Mouse (Mus musculus) ovary, postnatal 36 days (tissue): ENCODE results near the gene Rcor1.

ENCODE experiments used
- DNase-seq: peaks from one replicate; pipeline ENCODE4 v3.0.0; 2022; ENCODE audit warnings: low spot score, mixed read lengths

Rcor1 gene

GRCm38 (mm10) chr12:111038976-111039612, at the start of gene Rcor1:
Rcor1 (plus strand) TSS chr12:111039351.
- peak; percentile 99 for DNase-seq

GRCm38 (mm10) chr12:110989409-110989808, 49.7 kb upstream of the Rcor1 start:
- no peak for DNase-seq

DNA sequence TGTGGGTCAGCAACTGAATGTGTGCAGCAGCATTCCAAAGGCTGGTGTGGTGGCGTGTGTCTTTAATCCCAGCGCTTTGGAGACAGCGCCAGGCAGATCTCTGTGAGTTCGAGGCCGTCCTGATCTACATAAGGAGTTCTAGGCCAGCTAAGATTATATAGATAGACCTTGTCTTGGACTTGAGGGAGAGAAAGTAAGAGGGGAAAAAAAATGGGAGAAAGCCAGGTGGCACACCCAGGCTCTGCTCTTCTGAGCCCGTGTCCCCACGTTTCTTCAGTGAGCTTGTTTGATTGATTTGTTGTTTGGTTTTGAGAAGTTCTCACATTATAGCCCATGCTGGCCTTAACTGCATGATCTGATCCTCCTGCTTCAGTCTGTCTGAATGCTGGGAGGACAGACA, 48.7 kb upstream of the Rcor1 start:
- DNase-seq: no peak

DNA sequence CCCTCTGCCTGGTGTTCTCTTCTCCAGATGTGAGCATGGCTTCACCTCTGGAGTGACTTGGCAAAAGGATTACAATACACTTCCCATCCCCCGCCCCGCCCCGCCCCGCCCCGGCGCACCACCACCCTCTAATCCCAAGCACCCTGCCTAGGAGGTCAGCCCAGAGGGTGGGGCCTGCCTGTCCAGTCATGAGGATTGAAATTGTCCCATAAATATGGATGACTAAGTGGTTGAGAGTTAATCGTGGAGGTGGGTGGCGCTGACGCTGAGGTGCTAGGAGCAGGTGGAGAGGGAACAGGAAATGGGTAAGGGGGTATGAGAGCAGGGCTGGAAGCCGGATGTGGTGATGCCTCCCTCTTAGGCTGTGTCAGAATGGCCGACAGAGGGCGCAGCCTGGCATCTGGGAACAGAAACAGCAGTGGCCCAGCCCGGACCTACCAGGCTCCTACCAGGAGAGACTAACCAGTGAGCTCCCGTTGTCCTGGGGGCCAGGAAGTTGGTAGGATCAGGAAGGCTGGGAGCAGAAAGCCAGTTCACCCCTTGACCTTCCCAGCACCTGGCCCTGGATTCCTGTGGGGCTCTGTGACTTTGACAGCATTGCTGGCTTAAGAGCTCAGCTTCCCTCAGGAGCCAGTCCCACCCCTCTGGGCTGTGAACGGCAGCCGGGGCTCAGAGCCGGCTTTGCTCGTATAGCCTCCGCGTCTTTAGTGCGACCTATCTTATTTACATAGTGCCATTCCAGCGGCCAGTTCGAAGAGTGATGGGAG, 47.6 kb upstream of the Rcor1 start:
- DNase-seq: peak; percentile 73

GRCm38 (mm10) chr12:110992128-110992553, 47.0 kb upstream of the Rcor1 start:
- peak; percentile 92 for DNase-seq

GRCm38 (mm10) chr12:110992771-110993170, 46.4 kb upstream of the Rcor1 start:
- no peak for DNase-seq

DNA sequence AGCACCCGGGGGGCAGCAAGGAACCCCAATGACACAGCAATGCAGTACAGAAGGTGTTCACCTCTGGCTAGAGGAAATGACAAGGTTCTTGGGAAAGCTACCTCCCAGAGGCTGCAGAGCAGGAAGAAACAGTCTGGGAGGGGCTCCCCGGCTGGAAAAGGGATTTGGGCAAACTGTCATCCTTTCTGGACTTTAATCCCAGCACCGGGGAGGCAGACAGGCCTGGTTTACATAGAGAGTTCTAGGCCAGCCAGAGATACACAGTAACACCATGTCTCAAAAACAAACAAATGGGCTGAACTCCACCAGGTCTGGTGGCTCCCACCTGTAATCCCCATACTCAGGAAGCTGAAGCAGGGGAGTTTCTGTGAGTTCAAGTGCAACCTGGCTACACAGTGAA, 45.9 kb upstream of the Rcor1 start:
- DNase-seq: no peak

DNA sequence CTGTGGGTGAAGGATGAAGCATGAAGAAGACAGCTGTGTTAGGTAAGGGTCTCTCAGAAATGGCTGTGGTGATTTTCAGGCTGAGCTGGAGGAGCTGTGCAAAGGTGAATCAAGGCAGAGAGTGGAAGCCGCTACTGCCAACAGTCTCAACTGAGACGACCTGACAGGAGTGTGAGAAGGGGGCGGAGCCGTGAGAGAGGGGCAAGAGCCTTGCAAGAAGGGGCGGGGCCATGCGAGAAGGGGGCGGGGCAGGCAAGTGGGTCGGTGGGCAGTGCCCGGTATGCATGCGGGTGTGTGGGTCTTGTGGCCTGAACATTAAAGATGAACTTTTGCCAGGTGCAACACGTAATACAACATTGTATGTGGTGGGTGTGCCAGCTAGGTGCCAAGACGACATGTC, 44.5 kb upstream of the Rcor1 start:
- DNase-seq: no peak

DNA sequence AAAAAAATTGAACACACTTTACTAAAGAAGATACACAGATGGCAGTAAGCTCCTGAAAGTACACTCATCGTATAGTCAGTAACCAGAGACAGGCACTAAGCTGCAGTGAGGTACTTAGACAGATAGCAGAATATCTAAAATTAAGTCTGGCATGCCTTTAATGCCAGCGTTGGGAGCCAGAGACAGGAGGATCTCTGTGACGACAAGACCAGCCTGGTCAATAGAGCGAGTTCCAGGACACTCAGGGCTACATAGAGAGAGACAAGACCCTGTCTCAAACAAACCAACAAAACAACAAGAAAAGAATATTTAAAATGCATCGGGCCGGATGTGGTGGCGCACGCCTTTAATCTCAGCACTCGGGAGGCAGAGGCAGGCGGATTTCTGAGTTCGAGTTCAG, 41.1 kb upstream of the Rcor1 start:
- DNase-seq: no peak

DNA sequence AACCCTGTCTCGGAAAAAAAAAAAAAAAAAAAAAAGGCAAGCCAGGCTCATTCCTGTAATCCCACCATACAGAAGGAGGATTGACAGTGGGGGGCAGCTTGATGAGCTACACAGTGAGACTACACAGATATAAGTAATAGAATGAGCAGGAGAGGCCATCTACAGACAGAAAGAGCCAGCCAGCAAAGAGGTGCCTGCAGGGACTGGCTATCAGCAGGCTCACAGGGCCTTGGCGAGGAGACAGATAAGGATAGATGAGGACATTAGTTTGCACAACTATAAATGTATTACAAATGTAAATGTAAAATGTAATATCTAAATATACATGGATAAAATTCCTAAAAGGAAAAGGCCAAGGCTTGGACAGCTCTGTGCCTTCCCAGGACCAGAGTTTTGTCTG, 39.3 kb upstream of the Rcor1 start:
- no peak for DNase-seq

DNA sequence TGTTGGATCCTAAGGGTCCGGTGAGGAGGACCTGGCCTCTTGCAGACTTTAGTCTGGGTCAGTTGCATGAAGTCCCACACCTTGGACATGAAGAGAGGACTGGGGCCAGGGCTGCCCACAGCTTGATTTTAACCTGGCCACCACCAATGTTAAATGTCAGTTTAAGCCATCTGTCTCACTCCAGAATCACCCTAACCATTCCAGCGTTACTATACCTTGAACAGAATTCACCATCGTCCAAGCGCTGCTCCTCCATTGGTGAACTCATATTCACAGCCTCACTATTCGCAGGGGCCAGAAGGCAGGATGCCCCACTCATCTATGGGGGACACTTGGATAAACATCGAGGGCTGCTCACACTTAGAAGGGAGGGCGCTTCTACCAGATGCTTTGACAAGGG, 38.2 kb upstream of the Rcor1 start:
- DNase-seq: no peak

DNA sequence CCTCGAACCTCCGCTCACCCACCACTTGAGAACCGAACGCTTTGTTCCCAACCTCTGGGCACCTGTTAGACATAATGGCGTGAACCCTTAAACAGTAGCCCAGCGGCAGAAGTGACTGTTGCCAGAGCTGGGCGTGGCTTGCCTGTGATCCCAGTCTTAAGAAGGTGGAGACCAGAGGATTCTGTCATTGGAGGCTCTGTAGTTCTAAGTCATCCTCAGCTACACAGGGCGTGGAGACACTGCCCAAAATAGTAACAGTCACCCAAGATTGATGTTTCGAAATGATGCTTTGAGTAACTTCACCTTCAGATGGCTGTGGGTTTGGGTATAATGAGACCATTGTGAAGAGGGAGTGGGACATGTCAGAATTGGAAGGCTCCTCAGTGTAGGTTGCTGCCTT, 35.0 kb upstream of the Rcor1 start:
- DNase-seq: no peak

DNA sequence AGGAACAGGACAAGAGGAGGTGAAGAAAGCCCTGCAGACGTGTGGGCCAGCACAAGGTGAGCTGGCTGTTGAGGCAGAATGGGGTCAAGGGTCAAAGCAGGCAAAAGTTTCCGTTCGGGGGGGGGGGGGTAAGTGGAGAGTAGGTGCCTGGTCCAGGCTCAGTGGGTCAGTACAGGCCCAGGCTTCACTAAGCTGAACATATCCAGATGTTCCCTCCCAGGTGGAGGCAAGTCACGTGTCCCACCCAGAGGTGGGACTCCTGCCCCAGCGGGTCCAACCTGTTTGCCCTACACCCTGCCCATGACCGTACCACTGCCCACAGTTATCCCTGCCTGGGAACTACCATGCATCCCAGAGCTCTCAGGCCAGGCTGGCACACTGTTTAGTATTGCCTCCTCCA, 33.3 kb upstream of the Rcor1 start:
- no peak for DNase-seq

GRCm38 (mm10) chr12:111006339-111006738, 32.8 kb upstream of the Rcor1 start:
- no peak for DNase-seq

GRCm38 (mm10) chr12:111007134-111008103, 31.7 kb upstream of the Rcor1 start:
- DNase-seq: no peak

- no peak for DNase-seq
Measured at GRCm38 (mm10) chr12:111008500-111009490, 30.4 kb upstream of the Rcor1 start.

GRCm38 (mm10) chr12:111009615-111010257, 29.4 kb upstream of the Rcor1 start:
- no peak for DNase-seq

GRCm38 (mm10) chr12:111016807-111017206, 22.3 kb upstream of the Rcor1 start:
- DNase-seq: no peak

DNA sequence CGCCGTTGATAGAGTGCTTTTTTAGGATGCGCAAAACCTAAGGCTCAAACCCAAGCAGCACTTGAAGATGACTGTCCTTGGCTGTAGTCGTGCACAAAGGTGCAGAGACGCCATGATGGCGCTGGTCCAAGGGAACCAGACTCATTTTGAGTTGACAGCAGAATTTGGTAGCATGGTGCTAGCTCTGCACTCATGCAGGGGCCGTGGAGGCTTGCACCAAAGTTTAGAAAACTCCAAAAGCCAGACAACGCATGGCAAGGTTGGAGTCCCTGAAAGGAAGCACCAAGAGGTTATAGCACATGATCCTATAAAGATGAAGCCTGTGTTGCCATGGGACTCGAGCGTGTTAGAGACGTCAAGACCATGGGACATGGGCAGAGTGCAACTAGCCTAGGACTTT, 21.1 kb upstream of the Rcor1 start:
- DNase-seq: no peak

DNA sequence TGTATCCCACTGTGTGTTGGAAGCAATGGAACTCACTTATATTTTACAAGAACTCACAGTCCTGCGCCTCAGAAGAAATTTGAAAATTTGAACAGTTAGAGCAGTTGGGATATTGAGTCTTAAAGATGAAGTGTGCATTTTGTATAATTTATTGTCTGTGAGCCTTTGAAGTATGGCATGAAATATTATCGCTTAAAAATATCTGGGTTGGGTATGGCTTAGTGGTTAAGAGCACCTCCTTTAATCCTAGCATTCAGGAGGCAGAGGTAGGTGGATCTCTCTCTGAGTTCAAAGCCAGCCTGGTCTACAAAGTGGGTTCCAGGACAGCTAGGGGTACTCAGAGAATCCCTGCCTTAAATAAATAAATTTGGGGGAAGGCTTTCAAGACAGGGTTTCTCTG, 20.1 kb upstream of the Rcor1 start:
- DNase-seq: no peak

- no peak for DNase-seq
Measured at GRCm38 (mm10) chr12:111021138-111021537, 18.0 kb upstream of the Rcor1 start.
